ENCODE assay signal across 9 mouse cellular contexts in the genomic region with DNA sequence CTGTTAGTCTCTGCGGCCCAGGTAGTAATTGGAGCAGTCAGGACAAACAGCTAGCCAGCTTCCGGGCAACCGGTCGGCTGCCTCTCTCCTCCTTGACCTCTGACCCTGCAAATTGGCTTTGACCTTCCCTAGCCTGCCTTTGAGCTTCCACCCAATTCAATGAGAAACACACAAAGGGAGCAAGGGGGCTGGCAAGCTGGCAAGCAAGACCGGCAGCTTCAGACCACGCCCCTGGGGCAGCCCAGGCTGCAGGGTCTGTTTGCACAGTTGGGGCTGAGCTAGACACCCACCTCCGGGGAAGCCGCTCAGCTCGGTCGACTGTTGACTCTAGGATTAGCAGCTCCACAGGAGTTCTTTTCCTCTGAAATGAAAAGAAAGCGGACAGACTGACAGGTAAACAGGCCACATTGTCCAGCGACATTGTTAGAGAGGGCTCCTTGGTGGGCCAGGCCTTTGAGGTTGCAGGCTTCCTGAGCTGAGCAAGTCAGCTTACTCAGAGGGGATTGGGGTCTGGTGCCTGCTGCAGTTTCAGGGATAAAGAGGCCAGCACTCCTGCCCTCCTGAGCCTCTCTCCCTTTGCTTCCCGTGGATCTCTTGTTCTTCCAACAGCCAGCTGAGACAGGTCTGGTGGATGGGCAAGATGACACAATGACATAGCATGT.
A peak's percentile ranks its signal among the peaks of the same experiment; 100 is the strongest.
DNase-seq lines count a peak whose midpoint lies in the region; ATAC-seq and TF ChIP-seq lines count a peak whose summit lies in the region.
"Had no signal": no experiment of that assay in that cellular context is flagged by ENCODE, and none has a peak within 500 bp of the region (broad histone marks: within the 10 kb centered on the region; RNA-seq: fewer than 3 reads in every experiment).

No protein-coding gene starts in this region.

- H3K9me3 ChIP-seq in midbrain, embryonic 10.5 days (replicated peaks), result no peaks in the 10 kb centered on the region
- H3K9me3 ChIP-seq in midbrain, postnatal 0 days (ENCODE audit: low read length), result no peaks in the 10 kb centered on the region
- H3K9me3 ChIP-seq in forebrain, embryonic 15.5 days, result no peaks in the 10 kb centered on the region
- no peaks in the 10 kb centered on the region for H3K9me3 ChIP-seq in liver, postnatal 0 days (ENCODE audit: low read length)
- H3K9me3 ChIP-seq in stomach, postnatal 0 days (ENCODE audit: control insufficient read depth, low read length), result no peaks in the 10 kb centered on the region

- 3% methylated on average over 13 of the region's 13 CpGs for WGBS in midbrain, embryonic 10.5 days
- WGBS in midbrain, postnatal 0 days, result 16% methylated on average over 13 of the region's 13 CpGs
- WGBS in forebrain, embryonic 15.5 days, result 4% methylated on average over 13 of the region's 13 CpGs
- 42% methylated on average over 13 of the region's 13 CpGs for WGBS in liver, postnatal 0 days (ENCODE audit: insufficient replicate concordance)
- 25% methylated on average over 13 of the region's 13 CpGs for WGBS in stomach, postnatal 0 days

- no peak for TF ChIP-seq CTCF in midbrain, postnatal 0 days (IDR thresholded peaks at IDR 0.05)
- TF ChIP-seq CTCF in liver, postnatal 0 days (IDR thresholded peaks at IDR 0.05; ENCODE audit: low read depth), result no peak
- no peak for TF ChIP-seq CTCF in stomach, postnatal 0 days (IDR thresholded peaks at IDR 0.05; ENCODE audit: low read depth)

- H3K4me1 ChIP-seq in midbrain, embryonic 10.5 days, result peaks cover 36% of the 10 kb centered on the region
- no peaks in the 10 kb centered on the region for H3K4me1 ChIP-seq in midbrain, postnatal 0 days (ENCODE audit: insufficient read depth, low read length)
- peaks cover 5% of the 10 kb centered on the region; the same call in 1 of the 2 replicates for H3K4me1 ChIP-seq in forebrain, embryonic 15.5 days
- H3K4me1 ChIP-seq in liver, postnatal 0 days (ENCODE audit: insufficient read depth), result peaks cover 9% of the 10 kb centered on the region; the same call in 1 of the 2 replicates
- no peaks in the 10 kb centered on the region; the same call in 1 of the 2 replicates for H3K4me1 ChIP-seq in stomach, postnatal 0 days (replicated peaks; ENCODE audit: control insufficient read depth, insufficient read depth)

- peaks cover 98% of the 10 kb centered on the region for H3K27me3 ChIP-seq in midbrain, embryonic 10.5 days (ENCODE audit: low read depth, poor library complexity, severe bottlenecking)
- no peaks in the 10 kb centered on the region for H3K27me3 ChIP-seq in midbrain, postnatal 0 days (ENCODE audit: insufficient read depth, low read length)
- no peaks in the 10 kb centered on the region for H3K27me3 ChIP-seq in forebrain, embryonic 15.5 days
- H3K27me3 ChIP-seq in liver, postnatal 0 days (ENCODE audit: insufficient read depth, low read length), result no peaks in the 10 kb centered on the region
- no peaks in the 10 kb centered on the region for H3K27me3 ChIP-seq in stomach, postnatal 0 days (ENCODE audit: control insufficient read depth, insufficient read depth, low read length)

- TF ChIP-seq EP300 in liver, postnatal 0 days (IDR thresholded peaks at IDR 0.05; ENCODE audit: low read depth), result no peak
- TF ChIP-seq EP300 in stomach, postnatal 0 days (optimal IDR thresholded peaks at IDR 0.05), result no peak

- no peak overlapping the region for H3K9ac ChIP-seq in midbrain, postnatal 0 days (replicated peaks; ENCODE audit: low read length, poor library complexity, severe bottlenecking)
- no peak overlapping the region for H3K9ac ChIP-seq in forebrain, embryonic 15.5 days (replicated peaks)
- no peak overlapping the region for H3K9ac ChIP-seq in liver, postnatal 0 days (replicated peaks)
- H3K9ac ChIP-seq in stomach, postnatal 0 days (ENCODE audit: low read length), result no peak overlapping the region

- H3K4me2 ChIP-seq in midbrain, postnatal 0 days (ENCODE audit: low read depth, low read length, poor library complexity, severe bottlenecking), result no peak overlapping the region
- no peak overlapping the region for H3K4me2 ChIP-seq in forebrain, embryonic 15.5 days (replicated peaks)
- no peak overlapping the region for H3K4me2 ChIP-seq in liver, postnatal 0 days (ENCODE audit: low read depth, low read length)
- H3K4me2 ChIP-seq in stomach, postnatal 0 days (replicated peaks; ENCODE audit: low read depth), result no peak overlapping the region

- H3K36me3 ChIP-seq in midbrain, embryonic 10.5 days, result no peaks in the 10 kb centered on the region
- H3K36me3 ChIP-seq in midbrain, postnatal 0 days (ENCODE audit: insufficient read depth, low read length), result no peaks in the 10 kb centered on the region
- no peaks in the 10 kb centered on the region for H3K36me3 ChIP-seq in forebrain, embryonic 15.5 days
- no peaks in the 10 kb centered on the region for H3K36me3 ChIP-seq in liver, postnatal 0 days (replicated peaks; ENCODE audit: insufficient read depth, low read length)
- no peaks in the 10 kb centered on the region for H3K36me3 ChIP-seq in stomach, postnatal 0 days (ENCODE audit: control insufficient read depth, insufficient read depth, low read length)

- H3K27ac ChIP-seq in midbrain, embryonic 10.5 days (replicated peaks), result peak overlapping the region; percentile 57
- H3K27ac ChIP-seq in midbrain, postnatal 0 days (ENCODE audit: low read depth, low read length), result no peak overlapping the region
- no peak overlapping the region for H3K27ac ChIP-seq in forebrain, embryonic 15.5 days (replicated peaks)
- H3K27ac ChIP-seq in liver, postnatal 0 days (ENCODE audit: low read depth), result 0 out of 2 replicates have a peak overlapping the region, but pooled peaks have one; percentile 39
- 0 out of 2 replicates have a peak overlapping the region, but pooled peaks have one; percentile 24 for H3K27ac ChIP-seq in stomach, postnatal 0 days (replicated peaks)

- peak overlapping the region; percentile 25 for H3K4me3 ChIP-seq in midbrain, embryonic 10.5 days
- no peak overlapping the region for H3K4me3 ChIP-seq in midbrain, postnatal 0 days (ENCODE audit: low read depth, low read length)
- H3K4me3 ChIP-seq in forebrain, embryonic 15.5 days, result no peak overlapping the region
- no peak overlapping the region for H3K4me3 ChIP-seq in liver, postnatal 0 days (ENCODE audit: low read depth, low read length)
- H3K4me3 ChIP-seq in stomach, postnatal 0 days (ENCODE audit: low read depth, low read length), result no peak overlapping the region

- no peak for ATAC-seq in midbrain, postnatal 0 days (ENCODE audit: low FRiP score)
- ATAC-seq in forebrain, embryonic 15.5 days (replicated peaks), result peak; percentile 36; the same call in 1 of the 2 replicates
- ATAC-seq in liver, postnatal 0 days, result no peak; the same call in 1 of the 2 replicates
- peak; percentile 54 for ATAC-seq in stomach, postnatal 0 days (ENCODE audit: low FRiP score, low TSS enrichment)

- DNase-seq in midbrain, embryonic 10.5 days (ENCODE audit: low spot score), result peak; percentile 90
- DNase-seq in midbrain, postnatal 0 days (ENCODE audit: low spot score), result no peak
- no peak for DNase-seq in liver, postnatal 0 days
- DNase-seq in stomach, postnatal 0 days (ENCODE audit: low spot score), result peak; percentile 82
- no peak for DNase-seq in cerebellum, adult 9-10 months
- no peak for DNase-seq in frontal cortex, adult 2 months (ENCODE audit: extremely low spot score in 1 of 2, low spot score in 1 of 2)
- DNase-seq in layer of hippocampus, postnatal 25 days (ENCODE audit: extremely low spot score in 1 of 2, low spot score in 1 of 2), result no peak
- DNase-seq: thymus, postnatal 14 days had no signal

Comparison
In these comparisons a context has a peak if more than half of its experiments do, and no peak if none do; other contexts are left out.
1. DNase-seq: peak in midbrain, embryonic 10.5 days (single experiment) and stomach, postnatal 0 days (single experiment); none in midbrain, postnatal 0 days (single experiment), liver, postnatal 0 days (single experiment), cerebellum, adult 9-10 months (single experiment), frontal cortex, adult 2 months (0 of 2) and layer of hippocampus, postnatal 25 days (0 of 2).
2. H3K27ac ChIP-seq: peak in midbrain, embryonic 10.5 days (single experiment), liver, postnatal 0 days (single experiment) and stomach, postnatal 0 days (single experiment); none in midbrain, postnatal 0 days (single experiment) and forebrain, embryonic 15.5 days (single experiment).
3. ATAC-seq: peak in forebrain, embryonic 15.5 days (single experiment) and stomach, postnatal 0 days (single experiment); none in midbrain, postnatal 0 days (single experiment) and liver, postnatal 0 days (single experiment).